Mouse (Mus musculus) hindbrain, embryonic 11.5 days (tissue): ENCODE results near the gene Tmem125. TPM values are rescaled to one million over a fixed set of nuclear protein-coding genes. Genes with fewer than 3 reads are reported as not detected.
"Not testable (repeated sequence)": the region's sequence is repeated elsewhere in the genome, so short reads cannot be mapped to it uniquely, and the experiment has no call there.

Experiments
- ATAC-seq: fragments of 200-750 bp; cut with Nextera tagmentation; 2 replicates; pipeline ENCODE4 v1.8.0; 2017; ENCODE audit warnings: mild to moderate bottlenecking, moderate TSS enrichment, moderate library complexity; ENCODE audit not compliant: low FRiP score
- DNase-seq: peaks from one replicate; pipeline ENCODE4 v3.0.0-alpha.2; 2015; ENCODE audit warnings: low spot score
- H3K27ac ChIP-seq: fragments of 300-500 bp; sonication (generic); 2 replicates; pipeline ENCODE4 v1.5.1; 2014; ENCODE audit warnings: mild to moderate bottlenecking, low read depth, low read length
- H3K27me3 ChIP-seq: fragments of 300-500 bp; sonication (generic); 2 replicates; pipeline ENCODE4 v1.6.1; 2014; ENCODE audit warnings: mild to moderate bottlenecking, low read length, moderate library complexity, mixed read lengths; ENCODE audit not compliant: control insufficient read depth, insufficient read depth
- H3K36me3 ChIP-seq: fragments of 300-500 bp; sonication (generic); 2 replicates; pipeline ENCODE4 v1.6.1; 2014; ENCODE audit warnings: mild to moderate bottlenecking, low read length, moderate library complexity, mixed read lengths; ENCODE audit not compliant: control insufficient read depth, insufficient read depth
- H3K4me1 ChIP-seq: fragments of 300-500 bp; sonication (generic); replicated peaks from 2 replicates; pipeline ENCODE4 v1.6.1; 2014; ENCODE audit warnings: low read length, mixed read lengths; ENCODE audit not compliant: control insufficient read depth, insufficient read depth
- H3K4me2 ChIP-seq: fragments of 300-500 bp; sonication (generic); replicated peaks from 2 replicates; pipeline ENCODE4 v1.6.1; 2014; ENCODE audit warnings: mild to moderate bottlenecking, low read depth, low read length
- H3K4me3 ChIP-seq: fragments of 300-500 bp; sonication (generic); 2 replicates; pipeline ENCODE4 v1.5.1; 2014; ENCODE audit warnings: low read depth, low read length
- H3K9ac ChIP-seq: fragments of 300-500 bp; sonication (generic); 2 replicates; pipeline ENCODE4 v1.6.1; 2014; ENCODE audit warnings: low read depth, low read length
- H3K9me3 ChIP-seq: fragments of 300-500 bp; sonication (generic); 2 replicates; pipeline ENCODE4 v1.6.1; 2016; ENCODE audit warnings: low read length; ENCODE audit not compliant: control insufficient read depth
- WGBS: fragments of 180-500 bp; shearing (Covaris S2); extraction: QIAGEN DNeasy Blood & Tissue Kit; methylation state at CpG from one replicate; pipeline ENCODE4 v1.1.7; 2014; 5-methylcytosine and 5-hydroxymethylcytosine counted together
- polyA plus RNA-seq: library from polyadenylated mRNA; unstranded; fragments of >200 nt; fragmentation: Nextera tagmentation; extraction: Ambion mirVana; gene quantifications from 2 replicates; pipeline ENCODE4 v1.2.1, GENCODE M21; 2014

The Tmem125 gene
- polyA plus RNA-seq, 1 experiment from 2014 or later = 0.40 TPM

GRCm38 (mm10) chr4:118516699-118517496 lies 26.9 kb downstream of the Tmem125 start:
- Histone ChIP-seq H3K27me3 (0 out of 2 replicates have a peak, but pooled peaks cover 2% of the 10 kb centered on the region), H3K9ac (peak overlapping the region; percentile 3; the same call in 1 of the 2 replicates), H3K4me3 (no peak overlapping the region), H3K4me1 (no peaks in the 10 kb centered on the region), H3K27ac (no peak overlapping the region), H3K9me3 (no peaks in the 10 kb centered on the region), H3K36me3 (no peaks in the 10 kb centered on the region), H3K4me2 (no peak overlapping the region)
- ATAC-seq (0 out of 2 replicates have a peak, but pooled peaks have one; percentile 45), DNase-seq (peak; percentile 19)
- WGBS = 26% methylated on average over 20 of the region's 20 CpGs

GRCm38 (mm10) chr4:118509050-118509449 lies 34.8 kb downstream of the Tmem125 start:
- no peaks in the 10 kb centered on the region for H3K4me1 ChIP-seq
- no peak overlapping the region for H3K4me3 ChIP-seq
- H3K27ac ChIP-seq = no peak overlapping the region
- DNase-seq (peak; percentile 16), ATAC-seq (no peak)
- H3K9ac ChIP-seq = no peak overlapping the region
- H3K27me3 ChIP-seq = no peaks in the 10 kb centered on the region
- WGBS = 11% methylated on average over 6 of the region's 6 CpGs
- no peak overlapping the region for H3K4me2 ChIP-seq
- H3K36me3 ChIP-seq = no peaks in the 10 kb centered on the region
- no peaks in the 10 kb centered on the region for H3K9me3 ChIP-seq

- not testable (repeated sequence) for H3K4me1 ChIP-seq, ATAC-seq, DNase-seq
Observed at GRCm38 (mm10) chr4:118507171-118507570, 36.7 kb downstream of the Tmem125 start.

GRCm38 (mm10) chr4:118505551-118505950 lies 38.3 kb downstream of the Tmem125 start:
- no peak overlapping the region for H3K4me3 ChIP-seq
- 83% methylated on average over 3 of the region's 3 CpGs for WGBS
- H3K27me3 ChIP-seq = no peaks in the 10 kb centered on the region
- ATAC-seq (no peak), DNase-seq (no peak)
- H3K4me1 ChIP-seq = no peaks in the 10 kb centered on the region
- H3K36me3 ChIP-seq = no peaks in the 10 kb centered on the region
- H3K4me2 ChIP-seq = no peak overlapping the region
- H3K27ac ChIP-seq = no peak overlapping the region
- no peak overlapping the region for H3K9ac ChIP-seq
- H3K9me3 ChIP-seq = no peaks in the 10 kb centered on the region

More at GRCm38 (mm10) chr4:118507171-118507570, 36.7 kb downstream of the Tmem125 start:
- not testable (repeated sequence) for H3K27me3 ChIP-seq, H3K9ac ChIP-seq, H3K4me3 ChIP-seq, H3K36me3 ChIP-seq, H3K27ac ChIP-seq, H3K9me3 ChIP-seq, H3K4me2 ChIP-seq
- 88% methylated on average over 1 of the region's 1 CpGs for WGBS

GRCm38 (mm10) chr4:118500792-118501191 lies 43.1 kb downstream of the Tmem125 start:
- no peak for DNase-seq
- WGBS = 74% methylated on average over 9 of the region's 9 CpGs

GRCm38 (mm10) chr4:118500171-118500724 lies 43.6 kb downstream of the Tmem125 start:
- no peaks in the 10 kb centered on the region for H3K36me3 ChIP-seq
- no peaks in the 10 kb centered on the region for H3K27me3 ChIP-seq
- H3K4me1 ChIP-seq = no peaks in the 10 kb centered on the region
- no peak overlapping the region for H3K4me3 ChIP-seq
- DNase-seq = no peak
- 52% methylated on average over 6 of the region's 6 CpGs for whole genome bisulfite sequencing
- H3K9ac ChIP-seq = no peak overlapping the region
- no peak overlapping the region for H3K4me2 ChIP-seq
- no peaks in the 10 kb centered on the region for H3K9me3 ChIP-seq
- ATAC-seq = no peak
- H3K27ac ChIP-seq = no peak overlapping the region

More at GRCm38 (mm10) chr4:118500792-118501191, 43.1 kb downstream of the Tmem125 start:
- Histone ChIP-seq H3K36me3 (no peaks in the 10 kb centered on the region), H3K4me3 (no peak overlapping the region), H3K27me3 (no peaks in the 10 kb centered on the region), H3K4me1 (no peaks in the 10 kb centered on the region), H3K27ac (no peak overlapping the region), H3K4me2 (no peak overlapping the region), H3K9ac (no peak overlapping the region), H3K9me3 (no peaks in the 10 kb centered on the region)
- ATAC-seq = no peak

Other genes starting within 250 kb of the Tmem125 start
- gene Szt2, start 134.8 kb downstream of the Tmem125 start, polyA plus RNA-seq = 9.3 and 12.9 TPM in 2 replicates
- gene Med8, start 134.7 kb downstream of the Tmem125 start, polyA plus RNA-seq = 154 and 158 TPM in 2 replicates
- gene Elovl1, start 116.0 kb downstream of the Tmem125 start, polyA plus RNA-seq = 42.1 and 46.8 TPM in 2 replicates
- gene Cdc20, start 106.7 kb downstream of the Tmem125 start, polyA plus RNA-seq = 236 and 259 TPM in 2 replicates
- 1.3 and 1.5 TPM in 2 replicates for gene Mpl, start 86.5 kb downstream of the Tmem125 start, polyA plus RNA-seq
- gene Tie1, start 54.0 kb downstream of the Tmem125 start, polyA plus RNA-seq = 8.8 and 12.2 TPM in 2 replicates
- gene 2610528J11Rik, start 17.0 kb downstream of the Tmem125 start, polyA plus RNA-seq = 0.77 and 2.1 TPM in 2 replicates
- gene Cfap57, start 76.7 kb upstream of the Tmem125 start, polyA plus RNA-seq = 1.5 and 2.0 TPM in 2 replicates
- 192 and 193 TPM in 2 replicates for gene Ebna1bp2, start 76.8 kb upstream of the Tmem125 start, polyA plus RNA-seq
- gene Olfr62, start 114.9 kb upstream of the Tmem125 start, polyA plus RNA-seq = not detected in 2 replicates
- not detected in 2 replicates for gene Olfr1342, start 148.7 kb upstream of the Tmem125 start, polyA plus RNA-seq
- not detected in 2 replicates for gene Olfr1341, start 159.5 kb upstream of the Tmem125 start, polyA plus RNA-seq
- gene Olfr1340, start 176.1 kb upstream of the Tmem125 start, polyA plus RNA-seq = not detected in 2 replicates
- not detected in 2 replicates for gene Olfr1339, start 188.1 kb upstream of the Tmem125 start, polyA plus RNA-seq
- gene Olfr1338, start 214.7 kb upstream of the Tmem125 start, polyA plus RNA-seq = not detected in 2 replicates
- gene Olfr1337, start 238.5 kb upstream of the Tmem125 start, polyA plus RNA-seq = not detected in 2 replicates